Mouse (Mus musculus): Measurements from ENCODE around the gene Znhit3. TPM values are rescaled to one million over a fixed set of nuclear protein-coding genes. Genes with fewer than 3 reads are reported as not detected.
A peak's percentile ranks its signal among the peaks of the same experiment; 100 is the strongest.

Gene Znhit3
- total RNA-seq, 2 experiments from 2014 or later: 34.8 to 36.5 TPM

GRCm38 (mm10) chr11:84952611-84953010, 36.4 kb upstream of the Znhit3 start:
- no peak for TF ChIP-seq CTCF (IDR thresholded peaks at IDR 0.05)
- intact Hi-C loops (cut with DNase I): no loop called here
- H3K4me3 ChIP-seq: no peak overlapping the region

GRCm38 (mm10) chr11:84948526-84948925, 32.4 kb upstream of the Znhit3 start:
- intact Hi-C loops (cut with DNase I): no loop called here
- TF ChIP-seq CTCF (IDR thresholded peaks at IDR 0.05): no peak

More at GRCm38 (mm10) chr11:84952611-84953010, 36.4 kb upstream of the Znhit3 start:
- H3K27ac ChIP-seq: no peak overlapping the region
- DNase-seq (ENCODE audit: extremely low spot score in 1 of 2, low spot score in 2 of 2): no peak

GRCm38 (mm10) chr11:84948114-84948513, 31.9 kb upstream of the Znhit3 start:
- DNase-seq (ENCODE audit: extremely low spot score in 1 of 2, low spot score in 2 of 2): no peak
- no peak overlapping the region for H3K27ac ChIP-seq
- intact Hi-C loops (cut with DNase I): no loop called here
- no peak for TF ChIP-seq CTCF (IDR thresholded peaks at IDR 0.05)
- H3K4me3 ChIP-seq: no peak overlapping the region

More at GRCm38 (mm10) chr11:84948526-84948925, 32.4 kb upstream of the Znhit3 start:
- no peak overlapping the region for H3K4me3 ChIP-seq
- DNase-seq (ENCODE audit: extremely low spot score in 1 of 2, low spot score in 2 of 2): no peak
- no peak overlapping the region for H3K27ac ChIP-seq

- intact Hi-C loops (cut with DNase I): no loop called here
- no peak for DNase-seq (ENCODE audit: extremely low spot score in 1 of 2, low spot score in 2 of 2)
- no peak for TF ChIP-seq CTCF (IDR thresholded peaks at IDR 0.05)
- no peak overlapping the region for H3K27ac ChIP-seq
- H3K4me3 ChIP-seq: no peak overlapping the region
Measured at GRCm38 (mm10) chr11:84947206-84947605, 31.0 kb upstream of the Znhit3 start.

GRCm38 (mm10) chr11:84945841-84946240, 29.7 kb upstream of the Znhit3 start:
- Histone ChIP-seq H3K27ac (no peak overlapping the region), H3K4me3 (no peak overlapping the region)
- no peak for TF ChIP-seq CTCF (IDR thresholded peaks at IDR 0.05)
- no peak for DNase-seq (ENCODE audit: extremely low spot score in 1 of 2, low spot score in 2 of 2)
- intact Hi-C loops (cut with DNase I): no loop called here

- no peak for DNase-seq (ENCODE audit: extremely low spot score in 1 of 2, low spot score in 2 of 2)
- Histone ChIP-seq H3K27ac (no peak overlapping the region), H3K4me3 (no peak overlapping the region)
- intact Hi-C loops (cut with DNase I): no loop called here
- TF ChIP-seq CTCF (IDR thresholded peaks at IDR 0.05): no peak
Measured at GRCm38 (mm10) chr11:84944639-84945435, 28.7 kb upstream of the Znhit3 start.

- no peak for DNase-seq (ENCODE audit: extremely low spot score in 1 of 2, low spot score in 2 of 2)
- no peak overlapping the region for H3K27ac ChIP-seq
- TF ChIP-seq CTCF (IDR thresholded peaks at IDR 0.05): no peak; the same call in none of the 2 replicates
- intact Hi-C loops (cut with DNase I): no loop called here
- H3K4me3 ChIP-seq: no peak overlapping the region
Measured at GRCm38 (mm10) chr11:84943948-84944347, 27.8 kb upstream of the Znhit3 start.

GRCm38 (mm10) chr11:84940140-84940539, 24.0 kb upstream of the Znhit3 start:
- intact Hi-C loops (cut with DNase I): no loop called here
- no peak for TF ChIP-seq CTCF (IDR thresholded peaks at IDR 0.05)
- Histone ChIP-seq H3K27ac (peak overlapping the region; percentile 71), H3K4me3 (no peak overlapping the region)
- DNase-seq (ENCODE audit: extremely low spot score in 1 of 2, low spot score in 2 of 2): no peak

GRCm38 (mm10) chr11:84939508-84940053, 23.4 kb upstream of the Znhit3 start:
- no peak; the same call in none of the 2 replicates for TF ChIP-seq CTCF (IDR thresholded peaks at IDR 0.05)

GRCm38 (mm10) chr11:84932261-84932660, 16.1 kb upstream of the Znhit3 start:
- no peak; the same call in none of the 2 replicates for TF ChIP-seq CTCF (IDR thresholded peaks at IDR 0.05)

More at GRCm38 (mm10) chr11:84939508-84940053, 23.4 kb upstream of the Znhit3 start:
- DNase-seq (ENCODE audit: extremely low spot score in 1 of 2, low spot score in 2 of 2): peak; percentile 26 to 47
- Histone ChIP-seq H3K27ac (peak overlapping the region; percentile 71), H3K4me3 (no peak overlapping the region)
- intact Hi-C loops (cut with DNase I): no loop called here

GRCm38 (mm10) chr11:84920981-84921380, 4.8 kb upstream of the Znhit3 start:
- Histone ChIP-seq H3K4me3 (no peak overlapping the region), H3K27ac (no peak overlapping the region)
- no peak for DNase-seq (ENCODE audit: extremely low spot score in 1 of 2, low spot score in 2 of 2)
- TF ChIP-seq CTCF (IDR thresholded peaks at IDR 0.05): no peak
- intact Hi-C loops (cut with DNase I): no loop called here

More at GRCm38 (mm10) chr11:84932261-84932660, 16.1 kb upstream of the Znhit3 start:
- intact Hi-C loops (cut with DNase I): no loop called here
- Histone ChIP-seq H3K4me3 (no peak overlapping the region), H3K27ac (no peak overlapping the region)
- DNase-seq (ENCODE audit: extremely low spot score in 1 of 2, low spot score in 2 of 2): no peak

GRCm38 (mm10) chr11:84919951-84920350, 3.8 kb upstream of the Znhit3 start:
- DNase-seq (ENCODE audit: extremely low spot score in 1 of 2, low spot score in 2 of 2): no peak
- TF ChIP-seq CTCF (IDR thresholded peaks at IDR 0.05): no peak
- intact Hi-C loops (cut with DNase I): loop anchor here (2.0 kb wide), 1 partner anchor 263 kb away; no protein-coding TSS in a partner anchor

More at GRCm38 (mm10) chr11:84919951-84920350, 3.8 kb upstream of the Znhit3 start:
- H3K4me3 ChIP-seq: no peak overlapping the region
- H3K27ac ChIP-seq: no peak overlapping the region

All from left cerebral cortex, adult 2 months (tissue).